Mouse (Mus musculus) mouse embryonic stem cell (cell line): Measurements from ENCODE around the gene Topaz1.

Experiments
- in situ Hi-C, 2 experiments: fragments of 300-500 bp; cut with MboI; formaldehyde crosslinking; loops; 1 replicate in 1 of 2; 3 replicates in 1 of 2; pipeline ENCODE4 v1.14.3; 2019 to 2020; ENCODE audit warnings: low sequenced_read_pairs in 2 of 2, low pct_unique_long_range_greater_than_20kb in 1 of 2, mixed read lengths in 1 of 2; ENCODE audit not compliant: unreplicated experiment in 1 of 2

The Topaz1 gene

GRCm38 (mm10) chr9:122747060-122747459 is at the start of gene Topaz1:
Gene Topaz1 (plus strand): TSS chr9:122747346.
- in situ Hi-C loops: no loop called here

DNA sequence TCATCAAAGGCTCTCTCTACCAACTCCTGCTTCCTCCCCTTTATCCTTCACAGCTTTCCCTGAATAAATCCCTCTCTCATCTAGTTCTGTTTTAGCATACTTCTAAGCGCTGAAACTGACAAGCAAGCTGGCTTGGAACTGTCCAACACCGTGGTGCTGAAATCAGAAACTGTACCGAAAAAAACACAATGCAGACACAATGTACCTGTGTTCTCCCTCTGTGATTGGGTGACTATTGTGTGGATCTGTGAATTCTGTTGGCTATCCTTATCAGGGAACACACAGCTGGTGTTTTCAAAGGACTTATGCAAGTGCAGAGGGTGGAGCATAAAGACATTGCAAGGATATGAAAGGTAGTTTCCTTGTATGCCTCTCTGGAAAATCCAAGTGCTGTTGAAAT is 45.3 kb upstream of the Topaz1 start:
- in situ Hi-C loops: no loop called here

- in situ Hi-C loops: no loop called here
Observed at GRCm38 (mm10) chr9:122713836-122714235, 33.3 kb upstream of the Topaz1 start.

GRCm38 (mm10) chr9:122715046-122715445 is 32.1 kb upstream of the Topaz1 start:
- in situ Hi-C loops: no loop called here

- in situ Hi-C loops: no loop called here
Observed at GRCm38 (mm10) chr9:122716131-122716921, 30.8 kb upstream of the Topaz1 start.

DNA sequence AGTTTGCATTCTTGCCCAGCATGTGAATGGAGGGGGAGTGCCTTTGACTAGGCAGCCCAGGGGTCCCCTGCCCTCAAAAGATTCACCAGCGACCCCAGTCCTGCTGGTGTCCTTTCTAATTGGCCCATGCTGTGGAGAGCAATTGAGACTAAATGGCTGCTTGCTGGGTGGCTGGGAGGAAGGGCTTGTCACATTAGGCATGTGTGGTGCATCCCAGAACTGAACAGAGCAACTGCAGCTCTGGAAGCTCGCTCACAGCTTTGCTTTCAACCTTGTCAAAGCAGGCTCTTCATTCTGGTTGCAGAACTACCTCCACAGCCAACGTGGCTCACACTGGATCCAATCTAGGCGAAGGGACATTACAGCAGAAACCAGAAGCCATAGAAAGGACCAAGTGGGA is 24.9 kb upstream of the Topaz1 start:
- in situ Hi-C loops: no loop called here

DNA sequence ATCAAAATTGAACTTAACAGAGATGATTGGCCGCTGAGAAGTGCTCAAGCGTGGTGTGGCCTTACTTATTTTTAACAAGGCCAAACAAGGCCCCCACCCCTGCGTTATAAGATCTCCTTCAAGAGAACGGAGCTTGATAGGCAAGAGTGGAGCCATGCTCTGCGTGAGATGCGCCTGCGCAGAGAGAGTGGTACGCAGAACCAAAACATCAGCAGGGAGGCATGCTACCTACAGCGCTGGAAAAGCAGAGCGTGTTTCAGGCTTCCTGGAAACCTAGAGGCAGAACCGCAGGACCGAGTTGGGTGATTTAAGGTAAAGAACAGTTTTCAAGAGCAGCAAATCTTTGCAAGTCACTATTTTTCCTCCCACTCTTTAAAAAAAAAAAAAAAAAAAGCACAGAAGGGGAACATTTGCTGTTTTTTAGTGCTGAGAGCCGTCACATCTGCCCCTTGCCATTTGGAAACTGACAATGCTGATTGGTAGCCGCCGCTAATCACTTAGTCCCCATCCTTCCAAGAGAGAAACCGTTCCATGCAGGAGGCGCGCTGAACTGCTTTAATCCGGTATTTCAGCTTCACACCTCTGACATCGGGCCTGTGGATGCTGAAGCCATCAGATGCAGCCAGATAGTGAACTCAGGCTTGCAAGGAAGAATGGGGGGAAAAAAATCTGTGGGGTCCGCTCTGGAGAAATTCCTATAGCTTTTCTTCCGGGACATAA is 21.9 kb upstream of the Topaz1 start:
- in situ Hi-C loops: no loop called here

- in situ Hi-C loops: no loop called here
Observed at GRCm38 (mm10) chr9:122729500-122729899, 17.6 kb upstream of the Topaz1 start.

DNA sequence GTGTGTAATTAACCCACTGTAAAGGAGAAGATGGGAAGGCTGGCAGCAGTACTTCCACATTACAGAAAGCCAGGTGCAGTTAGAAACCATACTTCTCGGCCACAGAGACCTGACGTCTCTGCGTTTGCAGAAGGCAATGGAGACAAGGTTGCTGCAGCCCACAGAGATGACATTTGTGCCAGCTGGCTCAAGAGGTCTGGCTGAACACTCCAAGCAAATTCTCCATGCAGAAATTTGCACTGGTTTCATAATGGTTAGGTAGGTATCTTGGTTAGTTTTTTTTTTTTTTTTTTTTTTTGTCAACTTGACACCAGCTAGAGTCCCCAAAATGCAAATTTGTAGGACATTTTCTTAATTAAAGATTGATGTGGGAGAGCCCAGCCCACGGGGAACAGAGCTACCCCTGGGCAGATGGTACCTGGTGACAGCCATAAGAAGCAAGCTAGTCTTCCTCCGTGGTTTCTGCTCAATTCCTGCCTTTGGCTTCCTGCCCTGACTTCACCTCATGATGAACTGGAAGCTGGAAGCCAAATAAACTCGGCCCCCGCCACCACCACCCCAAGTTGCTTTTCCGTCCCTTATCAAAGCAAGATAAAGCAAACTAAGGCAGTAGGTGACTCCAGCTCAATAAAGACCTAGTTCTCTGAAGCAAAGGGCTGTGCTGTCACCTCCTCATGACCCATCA is 14.9 kb upstream of the Topaz1 start:
- in situ Hi-C loops: loop anchor here in 1 of 2 experiments (10.0 kb wide), 1 partner anchor 163 kb away; no protein-coding TSS in a partner anchor

DNA sequence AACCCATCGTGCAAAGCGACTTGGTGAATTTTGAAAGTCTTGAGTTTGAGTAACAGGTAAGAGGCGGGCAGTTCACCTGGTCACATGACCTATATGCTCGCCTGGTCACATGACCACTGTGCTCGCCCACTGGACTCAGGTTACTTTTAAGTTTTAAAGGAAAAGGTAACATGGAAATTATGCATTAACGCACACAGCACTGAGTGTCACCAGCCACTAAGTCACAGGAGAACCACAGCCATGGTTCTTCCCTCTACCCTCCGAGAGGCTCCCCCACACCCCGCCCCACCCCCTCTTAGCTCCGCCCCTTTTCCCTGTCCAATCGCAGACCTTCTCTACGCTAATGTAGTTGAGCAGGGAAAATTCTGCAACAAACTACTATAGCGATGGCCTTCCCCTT is 13.9 kb upstream of the Topaz1 start:
- in situ Hi-C loops: loop anchor here in 1 of 2 experiments (10.0 kb wide), 1 partner anchor 162 kb away; no protein-coding TSS in a partner anchor

DNA sequence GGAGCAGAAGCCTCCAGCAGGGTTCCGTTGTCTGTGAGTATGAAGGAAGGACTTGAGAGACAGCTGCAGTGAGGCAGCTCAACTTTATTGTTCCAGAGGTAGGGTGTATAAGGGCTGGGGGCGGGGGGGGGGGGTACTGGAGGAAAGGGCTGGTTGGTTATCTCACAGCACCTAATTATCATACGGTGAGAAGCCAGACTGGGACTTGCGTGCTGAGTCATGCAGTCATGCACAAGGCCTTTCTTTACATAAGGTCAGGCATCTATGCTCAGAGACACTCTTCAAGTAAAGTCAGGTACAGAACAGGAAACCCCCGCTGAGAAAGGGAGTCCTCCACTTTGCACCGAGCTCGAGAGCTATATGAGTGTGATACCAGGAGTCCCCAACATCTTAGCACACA is 12.2 kb upstream of the Topaz1 start:
- in situ Hi-C loops: loop anchor here in 1 of 2 experiments (10.0 kb wide), 1 partner anchor 160 kb away; no protein-coding TSS in a partner anchor

GRCm38 (mm10) chr9:122736001-122736400 is 11.1 kb upstream of the Topaz1 start:
- in situ Hi-C loops: loop anchor here in 1 of 2 experiments (10.0 kb wide), 1 partner anchor 159 kb away; no protein-coding TSS in a partner anchor

DNA sequence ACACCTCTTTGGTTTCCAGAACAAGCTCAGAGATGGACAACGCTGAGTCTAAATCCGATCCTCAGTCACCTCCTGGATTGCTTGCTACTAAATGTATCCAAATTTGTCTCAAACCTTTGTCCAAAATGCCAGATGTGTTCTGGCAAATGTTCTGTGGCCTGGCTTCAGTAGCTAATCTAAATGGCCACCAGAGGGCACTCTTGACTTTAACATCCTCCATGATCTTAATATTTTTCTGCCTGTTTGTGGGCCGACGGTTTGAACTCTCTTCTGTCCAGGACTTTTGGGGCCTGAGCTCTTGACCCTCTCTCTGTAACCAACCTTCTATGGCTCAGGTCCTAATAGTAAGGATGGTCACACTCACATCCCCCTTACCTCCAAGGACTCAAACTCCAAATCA is 10.4 kb upstream of the Topaz1 start:
- in situ Hi-C loops: loop anchor here in 1 of 2 experiments (10.0 kb wide), 1 partner anchor 158 kb away; no protein-coding TSS in a partner anchor

GRCm38 (mm10) chr9:122745879-122746278 is 1.3 kb upstream of the Topaz1 start:
- in situ Hi-C loops: no loop called here

GRCm38 (mm10) chr9:122757614-122758013 is 10.5 kb downstream of the Topaz1 start:
- in situ Hi-C loops: no loop called here

- in situ Hi-C loops: no loop called here
Observed at GRCm38 (mm10) chr9:122760111-122760510, 13.0 kb downstream of the Topaz1 start.

DNA sequence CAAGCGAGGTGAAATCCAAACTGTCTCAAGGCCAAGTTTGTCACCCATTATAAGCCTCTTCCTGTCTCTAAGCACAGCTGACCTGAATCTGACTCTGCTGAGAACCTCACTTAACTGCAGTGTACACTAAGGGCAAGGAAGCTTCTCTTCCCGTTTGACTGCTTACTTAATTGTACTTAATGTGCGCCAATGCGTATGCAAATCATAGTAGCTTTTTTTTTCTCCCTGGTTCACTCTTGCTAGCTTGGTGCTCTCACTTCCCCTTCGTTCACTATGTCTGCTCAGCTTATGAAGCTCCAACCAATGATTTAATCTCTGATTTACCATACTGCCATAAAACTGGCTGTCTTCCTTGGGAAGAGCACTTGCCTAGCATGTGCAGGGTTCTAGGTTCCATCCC is 38.1 kb downstream of the Topaz1 start:
- in situ Hi-C loops: no loop called here

- in situ Hi-C loops: no loop called here
Observed at GRCm38 (mm10) chr9:122786534-122786933, 39.4 kb downstream of the Topaz1 start.
